Mouse (Mus musculus): Measurements from ENCODE around the gene Ncoa5.

Ncoa5 gene

DNA sequence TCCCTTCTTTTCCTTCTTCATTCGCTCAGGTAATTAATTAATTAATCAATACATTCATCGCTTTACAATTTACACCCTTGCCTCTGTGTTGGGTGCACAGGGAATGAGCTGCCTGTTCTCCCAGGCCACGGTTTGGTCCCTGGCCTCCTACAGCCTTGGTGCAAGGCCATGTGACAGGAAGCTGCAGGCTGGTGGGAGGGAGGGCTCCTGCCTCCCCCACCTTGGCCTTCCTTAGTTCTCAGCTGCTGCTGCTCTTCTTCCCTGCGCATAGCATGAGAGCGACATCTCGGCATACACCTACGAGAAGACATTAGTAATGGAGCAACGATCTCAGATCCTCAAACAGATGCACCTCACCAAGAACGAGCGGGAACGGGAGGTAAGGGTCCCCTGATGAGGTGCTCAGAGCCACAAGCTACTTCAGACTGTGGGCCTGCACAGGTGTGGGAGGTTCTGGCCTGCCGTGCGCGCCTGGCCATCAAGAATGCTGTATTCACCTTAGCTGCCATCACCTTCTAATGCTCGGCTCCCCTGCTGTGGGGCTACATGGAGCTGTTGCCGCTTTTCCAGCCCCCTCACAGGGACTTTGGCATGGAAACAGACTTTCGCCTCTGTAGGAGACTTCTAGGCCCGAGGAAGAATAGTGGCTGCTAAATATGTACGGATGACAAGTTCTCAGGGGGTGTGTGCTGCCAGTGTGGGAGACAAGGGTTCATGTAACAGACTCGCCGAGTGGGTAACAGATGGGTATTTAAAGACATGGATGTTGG, 39.8 kb downstream of the Ncoa5 start:
- DNase-seq (ENCODE audit: low spot score in 2 of 2) = peak; percentile 74 to 79

DNA sequence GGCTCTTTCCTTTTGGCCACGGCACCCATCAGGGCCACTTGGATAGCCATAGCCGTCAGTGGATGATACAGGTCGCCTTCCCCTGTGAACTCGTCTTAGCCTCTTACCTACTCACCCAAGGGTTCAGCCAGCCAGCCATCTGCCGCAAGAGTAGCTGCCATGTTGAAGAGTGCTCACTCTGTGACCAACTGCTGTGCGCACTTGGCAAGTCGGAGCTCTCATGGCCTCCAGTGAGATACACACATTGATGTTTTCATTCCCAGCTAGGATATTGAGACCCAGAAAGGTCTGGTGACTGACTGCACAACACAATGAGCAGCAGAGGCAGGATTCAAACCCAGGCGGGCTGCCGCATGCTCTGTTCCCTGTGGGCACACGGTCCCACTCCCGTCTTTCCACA, 40.5 kb downstream of the Ncoa5 start:
- DNase-seq (ENCODE audit: low spot score in 2 of 2) = no peak

- no peak for DNase-seq (ENCODE audit: low spot score in 2 of 2)
These were observed 42.9 kb downstream of the Ncoa5 start for GRCm38 (mm10) chr2:164991808-164992207.

DNA sequence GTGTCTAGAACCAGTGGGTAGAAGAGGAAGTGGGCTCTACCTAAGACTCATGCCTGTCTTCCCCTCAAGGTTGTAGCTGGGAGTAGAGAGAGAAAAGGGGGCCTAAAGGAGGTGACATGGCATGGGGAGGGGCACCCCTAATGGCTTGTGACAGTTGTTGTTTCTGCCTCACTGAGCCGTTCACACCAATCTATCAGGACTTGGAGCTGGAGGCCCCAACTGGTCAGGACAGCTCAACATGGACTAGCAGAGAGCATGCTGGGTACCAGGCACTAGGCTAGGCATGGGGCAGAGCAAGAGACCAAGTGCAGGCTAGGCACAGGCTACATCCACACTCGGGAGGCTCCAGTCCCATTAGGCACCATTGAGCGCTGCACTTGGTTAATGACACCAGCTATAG, 43.6 kb downstream of the Ncoa5 start:
- DNase-seq (ENCODE audit: low spot score in 2 of 2) = no peak

- DNase-seq (ENCODE audit: low spot score in 2 of 2) = no peak
These were observed 45.9 kb downstream of the Ncoa5 start for GRCm38 (mm10) chr2:164988777-164989176.

GRCm38 (mm10) chr2:164986371-164987027, 48.2 kb downstream of the Ncoa5 start:
- no peak for DNase-seq (ENCODE audit: low spot score in 2 of 2)

- DNase-seq (ENCODE audit: low spot score in 2 of 2) = no peak
These were observed 48.7 kb downstream of the Ncoa5 start for GRCm38 (mm10) chr2:164985962-164986361.

DNA sequence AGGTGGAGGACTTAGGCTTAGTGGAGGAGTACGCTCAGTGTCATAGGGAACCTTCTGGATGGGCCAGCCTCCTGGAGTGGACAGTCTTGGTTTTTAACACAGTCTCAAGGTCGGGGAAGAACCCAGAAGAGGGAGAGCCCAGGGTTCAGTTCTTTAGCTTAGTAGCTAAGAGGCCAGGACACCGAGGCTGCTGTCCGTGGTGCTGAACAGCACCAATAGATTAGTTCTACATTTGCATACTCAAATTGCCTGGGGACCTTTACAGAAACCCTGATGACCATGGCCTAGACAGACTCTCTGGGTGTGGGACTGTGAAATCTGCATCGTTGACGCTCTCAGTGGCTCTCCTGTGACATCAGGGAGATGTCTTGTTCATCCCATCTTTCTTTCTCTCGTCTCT, 54.9 kb downstream of the Ncoa5 start:
- no peak for DNase-seq (ENCODE audit: low spot score in 2 of 2)

DNA sequence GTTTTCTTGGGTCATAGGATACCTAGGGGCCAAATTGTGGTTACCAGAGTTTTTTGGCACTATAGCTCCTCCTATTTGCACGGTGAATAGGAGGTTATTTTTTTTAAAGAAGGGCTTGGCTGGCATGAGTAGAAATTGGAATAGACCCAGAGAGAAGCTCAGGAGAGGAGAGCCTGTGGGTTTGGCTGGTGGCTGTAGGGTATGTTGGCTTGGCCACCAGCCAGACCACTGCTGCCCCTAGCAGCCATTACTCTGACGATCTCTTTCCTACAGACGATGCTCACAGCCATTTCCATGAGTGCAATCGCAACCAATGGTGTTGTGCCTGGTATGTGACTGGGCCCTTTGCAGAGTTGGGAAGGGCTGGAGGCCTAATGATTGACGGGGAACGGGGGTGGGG, 59.1 kb downstream of the Ncoa5 start:
- DNase-seq (ENCODE audit: low spot score in 2 of 2) = no peak

GRCm38 (mm10) chr2:164972646-164973045, 62.0 kb downstream of the Ncoa5 start:
- no peak for DNase-seq (ENCODE audit: low spot score in 2 of 2)

DNA sequence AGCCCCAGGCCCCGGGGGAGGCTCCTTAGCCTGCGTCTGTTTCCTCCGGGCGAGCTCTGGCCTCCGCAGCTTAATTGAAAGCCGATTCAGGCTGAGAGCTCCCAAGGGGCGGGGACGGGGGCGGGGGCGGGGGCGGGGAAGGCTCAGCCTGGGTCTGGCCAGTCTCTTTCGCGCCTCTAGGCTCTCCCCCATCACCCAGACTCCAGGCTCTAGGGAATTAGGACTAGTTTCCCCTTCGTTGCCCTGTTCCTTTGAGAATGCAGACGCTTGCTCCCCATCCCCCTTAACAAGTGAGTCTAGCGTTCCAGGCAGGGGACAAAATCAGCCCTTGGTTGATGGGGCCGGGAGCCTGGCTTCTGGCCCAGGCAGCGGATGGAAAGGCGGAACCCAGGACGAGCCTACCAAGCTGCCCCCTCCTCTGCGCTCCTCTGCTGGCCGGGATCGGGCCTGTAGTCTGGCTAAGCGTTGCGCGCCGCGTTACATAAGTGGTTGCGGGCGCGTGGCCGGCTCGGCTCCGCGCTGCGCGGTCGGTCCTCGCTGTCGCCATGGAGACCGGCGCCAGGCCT, 64.0 kb downstream of the Ncoa5 start:
- DNase-seq (ENCODE audit: low spot score in 2 of 2) = peak; percentile 73 to 79

- DNase-seq (ENCODE audit: low spot score in 2 of 2) = peak in 1 of 2 experiments; percentile 59
These were observed 65.3 kb downstream of the Ncoa5 start for GRCm38 (mm10) chr2:164969348-164969781.

GRCm38 (mm10) chr2:164968451-164968851, 66.2 kb downstream of the Ncoa5 start:
- peak in 1 of 2 experiments; percentile 59 for DNase-seq (ENCODE audit: low spot score in 2 of 2)

DNA sequence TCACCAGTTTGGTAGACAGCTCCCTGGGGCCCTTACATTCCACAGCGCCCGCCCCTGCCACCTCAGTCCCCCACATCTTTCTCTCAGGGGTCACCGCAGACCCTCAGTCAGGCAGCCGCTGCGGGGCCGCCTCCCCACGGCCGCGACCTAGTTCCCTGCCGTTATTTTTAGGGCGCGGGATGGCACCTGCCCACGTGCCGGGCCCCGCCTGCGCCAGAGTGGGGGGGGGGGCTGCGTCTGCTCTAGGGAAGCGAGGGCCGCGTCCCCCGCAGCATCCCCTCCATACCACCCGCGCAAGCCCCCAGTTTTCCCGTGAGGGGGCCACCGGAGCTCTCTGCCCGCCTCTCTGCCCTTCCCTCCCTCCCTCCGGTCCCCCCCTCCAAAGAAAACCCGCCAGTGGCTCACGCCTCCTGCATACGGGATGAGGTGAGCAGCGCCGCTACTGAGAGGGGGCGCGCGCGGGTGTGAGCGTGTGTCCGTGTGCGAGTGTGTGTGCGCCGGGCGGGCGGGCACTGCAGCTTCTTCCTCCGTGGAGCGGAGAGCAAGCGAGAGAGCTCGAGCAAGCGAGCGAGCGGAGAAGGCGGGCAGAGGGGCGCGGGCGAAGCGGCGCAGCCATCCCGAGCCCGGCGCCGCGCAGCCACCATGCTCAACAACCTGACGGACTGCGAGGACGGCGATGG, 66.8 kb downstream of the Ncoa5 start:
- peak; percentile 72 to 82 for DNase-seq (ENCODE audit: low spot score in 2 of 2)

- peak in 1 of 2 experiments; percentile 48 for DNase-seq (ENCODE audit: low spot score in 2 of 2)
These were observed 67.5 kb downstream of the Ncoa5 start for GRCm38 (mm10) chr2:164967193-164967592.

- DNase-seq (ENCODE audit: low spot score in 2 of 2) = no peak
These were observed 68.3 kb downstream of the Ncoa5 start for GRCm38 (mm10) chr2:164966381-164966780.

DNA sequence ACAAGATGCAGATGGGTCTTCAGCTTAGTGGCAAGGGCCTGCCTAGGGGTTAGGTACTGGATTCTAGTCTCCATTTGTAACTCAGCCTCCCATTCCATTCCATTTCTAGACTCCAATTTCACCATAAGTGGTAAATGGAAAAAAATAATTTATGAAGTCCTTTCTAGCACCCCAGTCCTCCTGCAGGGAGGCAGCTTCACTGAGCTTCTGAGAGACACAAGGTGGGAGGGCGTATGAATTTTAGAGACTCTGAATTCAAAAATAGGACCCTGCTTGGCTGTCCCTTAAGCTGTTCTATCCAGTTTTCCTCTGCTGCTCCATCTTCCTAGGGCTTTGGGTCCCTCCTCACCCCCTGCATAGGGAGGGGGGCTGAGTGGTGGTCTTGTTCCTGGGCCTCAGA, 69.7 kb downstream of the Ncoa5 start:
- DNase-seq (ENCODE audit: low spot score in 2 of 2) = no peak

DNA sequence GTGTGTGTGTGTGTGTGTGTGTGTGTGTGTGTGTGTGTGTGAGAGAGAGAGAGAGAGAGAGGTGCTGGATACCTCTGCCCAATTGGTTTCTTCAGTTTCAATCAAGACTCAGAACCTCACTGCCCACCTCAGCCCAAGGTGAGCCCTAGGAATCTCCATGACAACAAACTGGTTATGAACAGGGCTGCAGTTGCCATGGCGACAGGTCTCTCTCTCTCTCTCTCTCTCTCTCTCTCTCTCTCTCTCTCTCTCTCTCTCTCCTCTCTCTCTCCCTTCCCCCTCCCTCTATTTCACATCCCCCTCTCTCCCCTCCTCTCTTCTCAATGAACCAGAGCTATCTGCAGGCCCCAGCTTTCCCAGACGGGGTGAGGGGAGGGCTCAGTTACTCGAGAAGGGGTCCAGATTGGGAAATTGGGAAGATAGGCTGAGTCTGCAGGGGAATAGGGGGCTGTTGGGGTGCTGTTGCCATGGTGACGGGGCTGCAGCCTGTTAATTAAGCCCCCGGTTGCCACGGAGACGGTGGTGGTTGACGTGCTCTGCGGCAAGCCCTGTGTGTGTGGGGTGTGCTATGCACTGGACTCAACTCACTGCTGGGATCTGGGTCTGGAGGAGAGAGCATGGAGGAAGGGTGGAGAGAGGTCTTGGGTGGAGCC, 70.3 kb downstream of the Ncoa5 start:
- peak; percentile 57 to 67 for DNase-seq (ENCODE audit: low spot score in 2 of 2)

DNA sequence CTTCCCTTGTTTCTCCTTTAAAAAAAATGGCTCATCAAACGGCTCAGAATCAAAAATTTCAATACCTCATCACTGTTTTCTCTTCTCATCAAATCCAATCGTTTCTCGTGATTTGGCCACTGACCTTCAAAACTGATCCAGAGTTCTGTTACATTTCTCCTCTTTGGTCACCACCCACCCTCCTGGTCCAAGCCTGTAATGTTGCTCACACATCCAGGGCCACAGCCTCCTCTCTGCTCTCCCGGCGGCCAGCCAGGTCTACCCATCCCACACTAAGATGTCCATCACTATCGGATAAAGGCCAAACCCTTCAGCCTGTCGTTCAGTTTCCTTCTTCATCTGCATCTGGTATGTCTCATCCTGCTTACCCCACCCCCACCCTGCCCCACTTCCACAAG, 72.5 kb downstream of the Ncoa5 start:
- no peak for DNase-seq (ENCODE audit: low spot score in 2 of 2)

- DNase-seq (ENCODE audit: low spot score in 2 of 2) = peak; percentile 83 to 86
These were observed 73.0 kb downstream of the Ncoa5 start for GRCm38 (mm10) chr2:164961506-164962182.
